Mouse (Mus musculus) midbrain, embryonic 13.5 days (tissue): ENCODE measurements around the gene Lypd6b. TPM values are rescaled to one million over a fixed set of nuclear protein-coding genes. Genes with fewer than 3 reads are reported as not detected.

Experiments used
- ATAC-seq: fragments of 200-750 bp; cut with Nextera tagmentation; 2 replicates; pipeline ENCODE4 v1.8.0; 2017; ENCODE audit warnings: mild to moderate bottlenecking, moderate TSS enrichment, moderate library complexity
- H3K27ac ChIP-seq: fragments of 300-500 bp; sonication (generic); 2 replicates; pipeline ENCODE4 v1.5.1; 2015; ENCODE audit warnings: inconsistent platforms, mild to moderate bottlenecking, moderate library complexity
- H3K27me3 ChIP-seq: fragments of 300-500 bp; sonication (generic); 2 replicates; pipeline ENCODE4 v1.6.1; 2015; ENCODE audit warnings: mild to moderate bottlenecking, inconsistent platforms
- H3K36me3 ChIP-seq: fragments of 300-500 bp; sonication (generic); 2 replicates; pipeline ENCODE4 v1.6.1; 2015; ENCODE audit warnings: mild to moderate bottlenecking, inconsistent platforms
- H3K4me1 ChIP-seq: fragments of 300-500 bp; sonication (generic); replicated peaks from 2 replicates; pipeline ENCODE4 v1.6.1; 2015; ENCODE audit warnings: inconsistent platforms
- H3K4me2 ChIP-seq: fragments of 300-500 bp; sonication (generic); replicated peaks from 2 replicates; pipeline ENCODE4 v1.6.1; 2015; ENCODE audit warnings: moderate library complexity, mild to moderate bottlenecking, inconsistent platforms
- H3K4me3 ChIP-seq: fragments of 300-500 bp; sonication (generic); replicated peaks from 2 replicates; pipeline ENCODE4 v1.5.1; 2015; ENCODE audit warnings: mild to moderate bottlenecking, inconsistent platforms
- H3K9ac ChIP-seq: fragments of 300-500 bp; sonication (generic); replicated peaks from 2 replicates; pipeline ENCODE4 v1.6.1; 2015; ENCODE audit warnings: mild to moderate bottlenecking, inconsistent platforms
- H3K9me3 ChIP-seq: fragments of 300-500 bp; sonication (generic); 2 replicates; pipeline ENCODE4 v1.6.1; 2016; ENCODE audit warnings: mild to moderate bottlenecking, inconsistent platforms
- WGBS: fragments of 180-500 bp; shearing (Covaris S2); methylation state at CpG from one replicate; pipeline ENCODE4 v1.1.7; 2015; 5-methylcytosine and 5-hydroxymethylcytosine counted together
- polyA plus RNA-seq: library from polyadenylated mRNA; unstranded; fragments of >200 nt; fragmentation: Nextera tagmentation; extraction: Ambion mirVana; gene quantifications from 2 replicates; pipeline ENCODE4 v1.2.1, GENCODE M21; 2015

The Lypd6b gene
- polyA plus RNA-seq, 1 experiment from 2014 or later = 3.3 TPM

DNA sequence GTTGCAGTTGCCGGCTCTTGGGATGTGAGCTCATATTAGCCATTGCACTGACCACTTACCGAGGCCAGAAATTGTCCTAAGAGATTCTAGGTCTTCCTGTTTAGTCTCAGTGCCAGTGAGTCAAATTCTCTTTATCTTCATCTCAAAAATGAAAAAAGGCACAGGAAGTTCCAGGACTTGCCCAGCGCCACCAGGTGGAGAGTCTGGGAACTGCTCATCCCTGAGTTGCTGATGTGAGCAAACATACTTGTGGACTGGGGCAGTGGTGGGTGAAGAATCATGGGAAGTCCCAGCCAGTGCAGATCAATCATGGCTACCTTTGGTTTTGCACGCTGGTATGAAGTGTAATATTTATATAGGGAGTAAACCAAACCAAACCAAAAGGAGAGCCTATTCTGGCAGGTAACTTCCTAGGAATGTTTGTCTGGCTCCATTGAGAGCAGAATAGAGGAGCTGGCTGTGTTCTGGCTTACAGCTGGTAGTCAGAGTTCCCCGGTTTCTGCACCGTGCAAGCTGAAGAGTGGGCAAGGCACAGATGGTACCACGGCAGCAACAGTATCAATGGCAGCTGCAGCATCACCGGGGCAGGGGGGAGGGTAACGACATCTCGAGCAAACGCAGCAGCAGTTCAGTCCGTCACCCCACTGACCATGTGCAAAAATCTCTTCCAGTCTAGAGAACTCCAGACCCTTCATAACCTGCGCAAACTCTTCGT, 38.7 kb upstream of the Lypd6b start:
- Histone ChIP-seq H3K9ac (no peak overlapping the region), H3K9me3 (no peaks in the 10 kb centered on the region), H3K4me1 (peaks cover 20% of the 10 kb centered on the region), H3K4me3 (no peak overlapping the region), H3K36me3 (peaks cover 91% of the 10 kb centered on the region), H3K4me2 (no peak overlapping the region), H3K27ac (no peak overlapping the region), H3K27me3 (no peaks in the 10 kb centered on the region)
- 84% methylated on average over 14 of the region's 14 CpGs for WGBS
- ATAC-seq = no peak

DNA sequence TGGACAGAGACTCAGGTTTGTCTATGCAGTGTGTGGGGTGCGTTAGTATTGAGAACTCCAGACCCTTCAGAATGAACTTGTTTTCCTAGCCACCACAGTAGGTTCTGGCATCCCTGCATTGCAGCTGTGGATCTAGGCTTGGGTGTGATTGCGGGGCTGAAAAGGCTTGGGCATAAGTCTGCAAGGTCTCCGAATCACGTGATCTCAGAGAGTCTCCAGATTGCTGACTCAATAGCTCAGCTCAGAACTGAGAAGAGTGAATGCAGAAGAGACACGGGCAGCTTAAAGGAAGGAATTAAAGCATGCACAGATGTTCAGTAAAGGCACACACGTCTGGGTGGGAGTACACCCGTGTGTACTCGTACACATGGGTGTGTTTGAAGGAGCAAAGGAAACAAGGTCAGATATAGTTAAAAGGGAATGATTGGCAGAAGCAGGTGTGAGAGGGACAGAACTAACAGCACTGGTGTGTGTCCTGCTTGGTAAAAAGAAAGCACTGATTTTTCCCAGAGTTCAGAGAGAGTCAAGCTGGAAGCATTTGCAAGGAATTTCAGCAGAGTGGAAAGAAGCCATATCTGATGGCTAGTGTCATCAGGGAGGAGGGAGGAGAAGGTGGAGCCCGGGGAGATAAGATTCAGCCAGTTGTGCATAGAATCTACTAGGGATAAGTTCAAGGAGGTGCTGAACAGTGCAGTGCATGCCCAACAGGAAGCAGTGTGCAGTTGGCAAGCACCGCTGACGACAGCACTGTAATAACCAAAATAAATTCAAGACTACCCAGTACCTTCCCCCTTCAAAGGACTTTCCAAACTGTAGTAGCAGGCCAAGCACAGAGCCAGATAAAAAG, 37.5 kb upstream of the Lypd6b start:
- Histone ChIP-seq H3K4me1 (peaks cover 11% of the 10 kb centered on the region), H3K27me3 (no peaks in the 10 kb centered on the region), H3K4me3 (no peak overlapping the region), H3K27ac (no peak overlapping the region), H3K36me3 (peaks cover 92% of the 10 kb centered on the region), H3K9ac (no peak overlapping the region), H3K4me2 (no peak overlapping the region), H3K9me3 (no peaks in the 10 kb centered on the region)
- ATAC-seq = no peak
- WGBS = 92% methylated on average over 11 of the region's 11 CpGs

DNA sequence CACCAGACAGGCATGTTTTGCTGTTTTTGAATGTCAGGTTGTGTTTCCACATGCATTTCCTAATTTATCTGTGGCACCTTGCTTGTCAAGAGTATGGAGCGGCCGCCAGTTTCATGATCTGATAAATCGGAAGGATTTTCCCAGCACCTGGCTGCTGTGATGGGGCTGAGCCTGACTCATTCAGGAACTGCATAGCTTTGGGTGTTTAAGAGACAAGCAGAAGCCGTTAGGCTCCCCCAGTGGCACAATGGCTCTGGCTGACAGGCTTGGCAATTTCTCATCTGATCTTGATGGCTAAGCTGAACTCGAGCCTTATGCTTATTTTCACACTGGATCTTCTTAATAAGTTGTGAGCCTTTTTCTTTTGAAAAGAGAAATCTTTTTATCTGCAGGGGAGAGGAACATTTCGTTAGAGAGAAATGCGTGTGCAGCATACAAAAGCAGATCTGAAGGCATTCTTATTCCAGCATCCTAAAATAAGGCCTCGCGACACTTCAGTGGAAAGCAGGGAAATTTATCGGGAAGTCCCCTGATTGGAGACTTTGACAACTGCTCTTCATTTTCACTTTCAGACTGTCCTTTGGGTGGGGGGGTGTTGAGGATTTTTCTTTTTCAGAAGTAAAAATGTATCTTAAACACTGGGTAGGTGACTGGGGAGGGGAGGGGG, 35.8 kb upstream of the Lypd6b start:
- Histone ChIP-seq H3K27ac (0 out of 2 replicates have a peak overlapping the region, but pooled peaks have one; percentile 2), H3K36me3 (peaks cover 92% of the 10 kb centered on the region), H3K4me1 (peaks cover 10% of the 10 kb centered on the region), H3K27me3 (no peaks in the 10 kb centered on the region), H3K4me3 (no peak overlapping the region), H3K4me2 (no peak overlapping the region), H3K9ac (no peak overlapping the region), H3K9me3 (no peaks in the 10 kb centered on the region)
- 79% methylated on average over 10 of the region's 10 CpGs for WGBS
- ATAC-seq = no peak

DNA sequence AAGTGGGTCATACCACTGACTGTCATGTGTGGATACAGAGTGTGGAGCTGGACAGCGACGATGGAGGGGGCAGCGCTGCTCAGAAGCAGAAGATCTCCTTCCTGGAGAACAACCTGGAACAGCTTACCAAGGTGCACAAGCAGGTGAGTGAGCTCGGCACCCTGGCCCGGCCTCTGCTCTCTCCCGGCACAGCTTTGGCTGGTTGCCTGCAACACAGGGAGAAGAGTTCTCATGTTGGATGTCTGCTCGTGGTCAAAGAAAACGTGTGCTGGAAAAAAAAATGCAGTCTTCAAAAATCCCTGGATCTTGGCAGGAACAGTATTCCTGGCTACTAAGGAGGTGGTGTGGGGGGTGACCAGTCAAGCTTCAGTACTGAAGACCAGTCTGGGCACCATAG, 35.3 kb upstream of the Lypd6b start:
- Histone ChIP-seq H3K4me2 (no peak overlapping the region), H3K36me3 (peaks cover 92% of the 10 kb centered on the region), H3K27me3 (no peaks in the 10 kb centered on the region), H3K27ac (no peak overlapping the region), H3K4me1 (peaks cover 10% of the 10 kb centered on the region), H3K9ac (no peak overlapping the region), H3K9me3 (no peaks in the 10 kb centered on the region), H3K4me3 (no peak overlapping the region)
- ATAC-seq = no peak
- 95% methylated on average over 8 of the region's 8 CpGs for WGBS

DNA sequence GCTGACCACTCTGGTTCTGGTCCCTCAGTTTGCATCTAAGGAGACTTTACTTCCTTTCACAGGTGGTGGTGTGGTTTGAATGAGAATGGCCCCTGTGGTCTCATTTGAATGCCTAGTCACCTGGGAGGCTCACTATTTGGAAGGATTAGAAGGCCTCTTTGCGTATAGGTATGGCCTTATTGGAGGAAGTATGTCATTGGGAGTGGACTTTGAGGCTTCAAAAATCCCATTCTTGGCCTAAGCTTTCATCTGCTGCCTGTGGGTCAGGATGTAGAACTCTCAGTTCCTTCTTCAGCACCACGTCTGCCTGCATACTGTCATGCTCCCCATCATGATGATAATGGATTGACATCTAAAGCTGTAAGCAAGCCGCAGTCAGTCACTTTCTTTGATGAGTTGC, 34.4 kb upstream of the Lypd6b start:
- Histone ChIP-seq H3K4me2 (no peak overlapping the region), H3K9me3 (no peaks in the 10 kb centered on the region), H3K36me3 (peaks cover 94% of the 10 kb centered on the region), H3K27ac (no peak overlapping the region), H3K27me3 (no peaks in the 10 kb centered on the region), H3K4me1 (peaks cover 10% of the 10 kb centered on the region), H3K9ac (no peak overlapping the region), H3K4me3 (no peak overlapping the region)
- WGBS = 96% methylated on average over 3 of the region's 3 CpGs
- ATAC-seq = no peak

DNA sequence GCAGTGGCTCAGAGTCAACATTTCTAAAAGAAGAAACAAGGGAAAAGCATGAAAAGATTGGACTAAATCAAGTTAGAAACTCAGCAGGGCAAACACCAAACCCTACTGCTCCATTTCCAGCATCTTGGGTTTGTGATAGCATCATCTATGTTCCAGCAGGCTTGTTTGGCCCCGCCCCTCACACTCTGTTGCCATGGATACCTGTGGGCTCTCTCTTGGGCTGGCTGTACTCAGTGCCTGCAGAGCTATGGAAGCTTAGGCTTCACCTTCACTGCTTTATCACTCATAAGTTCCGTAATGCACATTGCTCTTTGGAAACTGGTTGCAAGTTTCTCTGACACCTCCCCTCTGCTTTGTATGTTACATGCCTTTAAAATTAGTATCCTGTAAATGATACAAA, 32.4 kb upstream of the Lypd6b start:
- no peak overlapping the region for H3K4me3 ChIP-seq
- ATAC-seq = peak; percentile 71
- no peak overlapping the region for H3K9ac ChIP-seq
- H3K27ac ChIP-seq = no peak overlapping the region
- H3K9me3 ChIP-seq = no peaks in the 10 kb centered on the region
- no peaks in the 10 kb centered on the region for H3K27me3 ChIP-seq
- peaks cover 10% of the 10 kb centered on the region for H3K4me1 ChIP-seq
- H3K4me2 ChIP-seq = no peak overlapping the region
- H3K36me3 ChIP-seq = peaks cover 96% of the 10 kb centered on the region
- 58% methylated on average over 2 of the region's 2 CpGs for WGBS

DNA sequence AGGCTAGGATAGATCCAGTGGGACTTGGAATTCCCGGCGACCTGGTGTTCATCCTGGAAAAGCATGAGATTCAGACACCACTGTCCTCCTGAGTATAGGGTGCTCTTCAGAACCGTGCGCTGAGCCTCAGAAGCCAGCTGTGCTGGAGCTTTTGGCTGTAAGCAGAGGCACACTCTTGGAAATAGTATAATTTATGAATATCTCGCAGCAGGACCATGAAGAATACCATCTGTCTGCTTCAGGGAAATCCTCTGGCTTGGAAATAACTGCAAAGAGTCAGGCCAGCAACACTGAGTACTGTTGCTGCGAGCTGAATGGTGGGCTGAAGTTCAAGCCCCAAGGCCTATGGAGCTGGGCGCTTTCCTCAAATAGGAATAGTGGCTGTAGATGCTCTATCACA, 29.9 kb upstream of the Lypd6b start:
- H3K9ac ChIP-seq = no peak overlapping the region
- no peak overlapping the region for H3K4me2 ChIP-seq
- no peaks in the 10 kb centered on the region for H3K27me3 ChIP-seq
- WGBS = 93% methylated on average over 7 of the region's 7 CpGs
- ATAC-seq = no peak
- H3K9me3 ChIP-seq = no peaks in the 10 kb centered on the region
- H3K36me3 ChIP-seq = peaks cover 97% of the 10 kb centered on the region
- peaks cover 6% of the 10 kb centered on the region for H3K4me1 ChIP-seq
- no peak overlapping the region for H3K27ac ChIP-seq
- no peak overlapping the region for H3K4me3 ChIP-seq

DNA sequence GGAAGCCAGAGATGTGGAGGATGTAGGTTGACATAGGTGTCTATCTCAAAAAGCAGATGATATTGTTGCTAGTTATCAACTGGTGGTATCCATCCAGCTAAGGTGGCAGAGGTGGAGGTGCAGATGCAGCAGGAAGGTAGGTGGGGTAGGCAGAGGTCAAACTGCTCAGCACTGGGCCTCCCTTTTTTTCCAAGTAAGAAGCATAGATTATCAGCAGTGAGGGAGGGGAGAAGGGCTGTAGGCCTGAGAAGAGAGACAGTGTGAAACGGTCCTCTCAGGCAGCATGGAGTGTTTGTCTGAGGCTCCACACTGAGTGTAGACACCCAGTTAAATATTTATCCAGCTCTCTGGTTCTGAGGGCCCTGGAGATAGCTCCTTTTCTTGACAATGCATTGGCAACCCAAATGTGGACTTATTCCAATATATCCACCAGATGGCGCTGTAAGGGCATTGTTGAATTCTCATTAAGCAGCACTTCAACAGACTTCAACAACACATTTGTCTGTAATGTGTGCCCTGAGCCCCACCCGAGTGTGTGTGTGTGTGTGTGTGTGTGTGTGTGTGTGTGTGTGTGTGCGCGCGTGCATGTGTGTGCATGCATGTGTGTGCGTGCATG, 23.0 kb upstream of the Lypd6b start:
- Histone ChIP-seq H3K4me1 (no peaks in the 10 kb centered on the region), H3K9ac (peak overlapping the region; percentile 14; the same call in 1 of the 2 replicates), H3K36me3 (peaks cover 86% of the 10 kb centered on the region), H3K27ac (0 out of 2 replicates have a peak overlapping the region, but pooled peaks have one; percentile 53), H3K9me3 (no peaks in the 10 kb centered on the region; the same call in 1 of the 2 replicates), H3K4me3 (no peak overlapping the region), H3K27me3 (no peaks in the 10 kb centered on the region), H3K4me2 (no peak overlapping the region)
- WGBS = 53% methylated on average over 7 of the region's 7 CpGs
- ATAC-seq = peak; percentile 85

DNA sequence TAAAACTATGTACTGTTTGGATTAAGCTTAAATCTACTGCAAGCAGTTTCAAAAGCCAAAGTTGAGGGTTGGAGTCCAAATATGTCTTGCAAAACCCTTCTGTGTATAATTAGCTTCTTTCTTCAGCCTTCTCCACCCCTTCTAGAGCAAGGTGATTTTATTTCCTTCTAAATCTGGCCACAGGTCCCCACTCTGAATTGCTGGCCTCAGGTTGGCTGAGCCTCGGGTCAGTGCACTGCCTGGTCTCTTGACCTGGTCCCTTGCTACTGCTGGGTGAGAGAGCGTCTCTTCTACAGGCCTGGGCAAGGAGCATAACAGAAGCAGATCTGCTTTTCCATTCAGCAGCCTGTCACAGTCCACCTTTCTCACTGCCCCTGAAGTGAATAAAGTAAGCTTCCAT, 18.6 kb upstream of the Lypd6b start:
- no peak overlapping the region for H3K9ac ChIP-seq
- no peaks in the 10 kb centered on the region for H3K27me3 ChIP-seq
- H3K36me3 ChIP-seq = peaks cover 65% of the 10 kb centered on the region
- H3K4me3 ChIP-seq = no peak overlapping the region
- no peak for ATAC-seq
- no peak overlapping the region for H3K4me2 ChIP-seq
- 74% methylated on average over 2 of the region's 2 CpGs for WGBS
- 0 out of 2 replicates have a peak, but pooled peaks cover 4% of the 10 kb centered on the region for H3K4me1 ChIP-seq
- no peak overlapping the region for H3K27ac ChIP-seq
- H3K9me3 ChIP-seq = no peaks in the 10 kb centered on the region

DNA sequence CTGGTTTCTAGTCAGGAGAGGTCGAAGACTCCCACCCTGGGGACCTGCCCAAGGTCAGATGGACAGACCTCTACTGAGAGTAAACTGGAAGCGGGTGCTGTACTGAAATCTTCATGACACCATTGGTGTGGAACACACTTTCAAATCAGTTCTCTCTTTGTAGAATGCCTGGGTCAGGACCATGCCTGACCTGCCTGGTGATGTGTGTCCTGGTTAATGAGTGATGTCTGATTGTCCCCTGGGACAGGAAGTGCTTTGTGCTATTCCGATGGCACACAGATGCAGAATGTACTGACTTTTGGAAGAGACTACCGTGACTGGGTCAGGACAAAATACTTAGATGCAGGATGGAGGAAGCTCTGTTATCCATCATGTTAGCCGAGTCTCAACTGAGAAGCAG, 17.0 kb upstream of the Lypd6b start:
- Histone ChIP-seq H3K27me3 (no peaks in the 10 kb centered on the region), H3K4me2 (no peak overlapping the region), H3K27ac (no peak overlapping the region), H3K4me3 (no peak overlapping the region), H3K36me3 (peaks cover 67% of the 10 kb centered on the region), H3K4me1 (0 out of 2 replicates have a peak, but pooled peaks cover 4% of the 10 kb centered on the region), H3K9ac (no peak overlapping the region), H3K9me3 (no peaks in the 10 kb centered on the region)
- no peak for ATAC-seq
- 85% methylated on average over 5 of the region's 5 CpGs for WGBS

DNA sequence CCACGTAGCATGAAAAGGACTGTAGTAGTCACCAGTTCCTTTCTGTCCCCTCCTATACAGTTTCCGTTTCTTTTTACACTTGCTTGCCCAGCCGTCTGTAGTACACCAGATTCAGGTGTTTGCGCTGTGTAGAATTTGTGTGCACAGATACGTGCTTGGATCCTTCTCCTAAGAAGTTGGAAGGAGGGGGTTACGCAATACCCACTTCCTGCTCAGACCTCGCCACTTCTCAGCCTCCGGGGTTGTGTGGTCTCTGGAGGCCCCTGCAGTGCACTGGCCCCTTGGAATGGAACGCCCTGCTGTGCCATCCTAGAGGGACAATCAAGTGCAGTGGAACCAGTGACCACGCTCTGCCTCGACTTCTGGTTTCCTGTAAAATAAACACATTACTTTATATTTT, 16.3 kb upstream of the Lypd6b start:
- Histone ChIP-seq H3K4me1 (0 out of 2 replicates have a peak, but pooled peaks cover 4% of the 10 kb centered on the region), H3K9ac (no peak overlapping the region), H3K4me2 (no peak overlapping the region), H3K9me3 (no peaks in the 10 kb centered on the region), H3K4me3 (no peak overlapping the region), H3K36me3 (peaks cover 63% of the 10 kb centered on the region), H3K27ac (no peak overlapping the region), H3K27me3 (no peaks in the 10 kb centered on the region)
- no peak for ATAC-seq
- 75% methylated on average over 11 of the region's 11 CpGs for WGBS
